Mouse (Mus musculus): ENCODE results near the gene Prr27.

DNA sequence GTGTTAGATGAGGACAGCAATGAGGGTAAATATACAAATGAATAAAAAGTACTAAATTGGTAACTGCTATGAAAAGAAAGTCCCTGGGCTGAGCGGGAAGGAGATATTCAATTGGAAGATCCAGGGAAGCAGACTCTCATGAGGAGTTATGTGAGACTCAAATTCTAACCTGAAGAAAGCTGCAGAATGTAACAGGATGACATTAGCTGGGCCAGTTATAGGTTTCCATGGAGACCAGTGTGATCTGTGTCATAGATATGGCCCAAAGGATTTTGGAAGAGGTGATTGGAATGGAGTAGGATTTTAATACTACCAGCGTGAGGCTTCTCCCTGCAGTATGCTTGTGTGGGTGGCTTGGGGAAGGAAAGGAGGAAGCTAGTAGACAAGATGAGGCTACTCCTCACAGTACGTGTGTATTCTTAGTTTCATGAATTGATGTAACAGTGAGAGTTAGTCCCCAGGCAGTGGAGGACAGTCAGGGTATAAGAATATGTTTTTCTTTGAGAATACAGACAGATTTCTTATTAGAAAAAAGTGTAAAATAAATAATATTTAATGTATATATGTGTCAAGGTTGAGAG, 29.7 kb downstream of the Prr27 start:
- no peak for TF ChIP-seq CTCF (IDR thresholded peaks at IDR 0.05; ENCODE audit: low read depth)
- TF ChIP-seq EP300 (optimal IDR thresholded peaks at IDR 0.05) = no peak

All from stomach, postnatal 0 days (tissue).